Mouse (Mus musculus) small intestine, adult 2 months (tissue): ENCODE results near the gene Notch1. TPM values are rescaled to one million over a fixed set of nuclear protein-coding genes. Genes with fewer than 3 reads are reported as not detected.

Experiments
- H3K27ac ChIP-seq: fragments of 200-500 bp; 2 replicates; pipeline ENCODE4 v1.5.1; 2012; ENCODE audit warnings: low read depth, low read length, control low read depth, inconsistent platforms; ENCODE audit not compliant: insufficient read depth
- H3K27me3 ChIP-seq: fragments of 200-500 bp; 2 replicates; pipeline ENCODE4 v1.6.1; 2012; ENCODE audit warnings: mild to moderate bottlenecking, moderate library complexity, low read length, inconsistent platforms; ENCODE audit not compliant: control insufficient read depth, insufficient read depth
- H3K36me3 ChIP-seq: fragments of 200-500 bp; 2 replicates; pipeline ENCODE4 v1.6.1; 2012; ENCODE audit warnings: mild to moderate bottlenecking, low read length, control low read depth, inconsistent platforms; ENCODE audit not compliant: control insufficient read depth, insufficient read depth
- H3K4me1 ChIP-seq: fragments of 200-500 bp; 2 replicates; pipeline ENCODE4 v1.6.1; 2012; ENCODE audit warnings: low read length, inconsistent platforms, mixed read lengths; ENCODE audit not compliant: control insufficient read depth, insufficient read depth, insufficient read length
- H3K4me3 ChIP-seq: fragments of 200-500 bp; 2 replicates; pipeline ENCODE4 v1.5.1; 2012; ENCODE audit warnings: low read depth, mild to moderate bottlenecking, control low read depth, inconsistent platforms, low read length, moderate library complexity
- CTCF ChIP-seq: fragments of 200-500 bp; IDR thresholded peaks from 2 replicates; pipeline ENCODE4 v1.5.1; 2012; ENCODE audit warnings: low read depth, mild to moderate bottlenecking, control low read depth, inconsistent platforms, low read length, moderate library complexity, mixed read lengths; ENCODE audit not compliant: insufficient replicate concordance, insufficient read length; ENCODE audit errors: extremely low read depth
- POLR2A ChIP-seq: fragments of 200-500 bp; IDR thresholded peaks from 2 replicates; pipeline ENCODE4 v1.6.1; 2012; ENCODE audit warnings: low read depth, mild to moderate bottlenecking, control low read depth, inconsistent platforms, low read length, moderate library complexity
- WGBS: fragments of 180-500 bp; shearing (Covaris S2); methylation state at CpG from one replicate; pipeline ENCODE4 v1.1.7; 2018; 5-methylcytosine and 5-hydroxymethylcytosine counted together
- polyA plus RNA-seq: library from polyadenylated mRNA; depleted of rRNA; stranded (reverse); fragments of >200 nt; gene quantifications from 2 replicates; pipeline ENCODE4 v1.2.3, GENCODE M21; 2012

The Notch1 gene
- polyA plus RNA-seq, 1 experiment = 19.6 TPM

DNA sequence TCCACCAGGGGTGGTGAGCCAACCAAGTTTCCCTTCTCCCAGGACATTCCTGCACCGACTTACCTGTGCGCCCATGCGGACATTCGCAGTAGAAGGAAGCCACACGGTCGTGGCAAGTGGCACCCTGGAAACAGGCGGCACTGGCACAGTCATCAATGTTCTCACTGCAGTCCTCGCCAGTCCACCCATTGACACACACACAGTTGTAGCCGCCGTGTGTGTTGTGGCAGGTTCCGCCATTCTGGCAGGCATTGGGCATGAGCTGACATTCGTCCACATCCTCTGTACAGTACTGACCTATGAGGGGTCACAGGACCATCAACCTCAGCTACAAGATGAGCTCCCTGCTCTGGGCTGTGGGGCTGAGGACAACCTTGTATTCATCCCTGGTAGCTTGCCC lies 35.6 kb downstream of the Notch1 start:
- Histone ChIP-seq H3K27ac (no peak overlapping the region), H3K4me3 (no peak overlapping the region), H3K27me3 (no peaks in the 10 kb centered on the region), H3K36me3 (peaks cover 46% of the 10 kb centered on the region), H3K4me1 (peaks cover 44% of the 10 kb centered on the region)
- TF ChIP-seq CTCF (no peak), POLR2A (no peak)
- 93% methylated on average over 12 of the region's 12 CpGs for WGBS

DNA sequence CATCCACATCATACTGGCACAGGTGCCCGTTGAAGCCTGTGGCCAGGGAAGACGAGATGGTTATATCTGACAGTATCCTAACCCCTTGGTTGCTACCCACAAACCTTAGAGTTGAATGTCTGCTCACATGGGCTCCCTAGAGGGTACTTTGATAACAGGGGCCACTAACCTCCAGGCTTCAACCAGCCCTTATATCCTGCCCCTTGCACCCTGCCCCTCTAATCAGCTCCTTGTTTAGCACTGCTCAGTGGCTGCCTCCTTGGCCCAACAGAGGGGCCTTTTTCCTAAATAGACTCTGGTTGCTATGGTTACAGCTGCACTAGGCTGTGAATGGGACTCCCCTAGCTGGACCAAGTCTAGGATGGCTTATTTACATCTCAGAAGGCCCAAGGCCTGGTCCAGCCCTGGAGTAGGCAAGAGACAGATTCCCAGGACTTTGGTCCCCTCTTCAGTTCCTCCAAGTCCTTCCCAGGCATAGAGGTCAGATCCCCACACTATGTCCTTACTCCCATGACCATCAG lies 37.7 kb downstream of the Notch1 start:
- Histone ChIP-seq H3K36me3 (peaks cover 53% of the 10 kb centered on the region), H3K27ac (no peak overlapping the region), H3K27me3 (no peaks in the 10 kb centered on the region), H3K4me1 (peaks cover 30% of the 10 kb centered on the region), H3K4me3 (no peak overlapping the region)
- 87% methylated on average over 2 of the region's 2 CpGs for WGBS
- TF ChIP-seq POLR2A (no peak), CTCF (no peak)

DNA sequence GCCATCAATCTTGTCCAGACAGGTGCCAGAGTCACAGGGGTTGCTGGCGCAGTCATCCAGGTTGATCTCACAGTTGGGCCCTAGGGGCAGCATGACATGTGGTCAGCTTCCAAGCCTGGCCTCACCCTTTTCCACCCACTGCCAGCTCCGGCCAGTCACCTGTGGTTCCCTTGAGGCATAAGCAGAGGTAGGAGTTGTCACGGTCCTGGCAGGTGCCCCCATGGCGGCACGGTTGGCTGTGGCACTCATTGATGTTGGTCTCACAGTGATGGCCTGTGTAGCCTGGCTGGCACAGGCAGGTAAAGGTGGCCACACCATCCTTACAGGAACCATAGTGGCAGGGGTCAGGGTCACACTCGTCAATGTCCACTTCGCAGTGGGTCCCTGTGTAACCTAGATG lies 38.6 kb downstream of the Notch1 start:
- peaks cover 60% of the 10 kb centered on the region for H3K36me3 ChIP-seq
- H3K27ac ChIP-seq = no peak overlapping the region
- no peaks in the 10 kb centered on the region for H3K27me3 ChIP-seq
- H3K4me1 ChIP-seq = peaks cover 21% of the 10 kb centered on the region
- 96% methylated on average over 7 of the region's 7 CpGs for WGBS
- H3K4me3 ChIP-seq = no peak overlapping the region
- TF ChIP-seq CTCF (no peak), POLR2A (no peak)

DNA sequence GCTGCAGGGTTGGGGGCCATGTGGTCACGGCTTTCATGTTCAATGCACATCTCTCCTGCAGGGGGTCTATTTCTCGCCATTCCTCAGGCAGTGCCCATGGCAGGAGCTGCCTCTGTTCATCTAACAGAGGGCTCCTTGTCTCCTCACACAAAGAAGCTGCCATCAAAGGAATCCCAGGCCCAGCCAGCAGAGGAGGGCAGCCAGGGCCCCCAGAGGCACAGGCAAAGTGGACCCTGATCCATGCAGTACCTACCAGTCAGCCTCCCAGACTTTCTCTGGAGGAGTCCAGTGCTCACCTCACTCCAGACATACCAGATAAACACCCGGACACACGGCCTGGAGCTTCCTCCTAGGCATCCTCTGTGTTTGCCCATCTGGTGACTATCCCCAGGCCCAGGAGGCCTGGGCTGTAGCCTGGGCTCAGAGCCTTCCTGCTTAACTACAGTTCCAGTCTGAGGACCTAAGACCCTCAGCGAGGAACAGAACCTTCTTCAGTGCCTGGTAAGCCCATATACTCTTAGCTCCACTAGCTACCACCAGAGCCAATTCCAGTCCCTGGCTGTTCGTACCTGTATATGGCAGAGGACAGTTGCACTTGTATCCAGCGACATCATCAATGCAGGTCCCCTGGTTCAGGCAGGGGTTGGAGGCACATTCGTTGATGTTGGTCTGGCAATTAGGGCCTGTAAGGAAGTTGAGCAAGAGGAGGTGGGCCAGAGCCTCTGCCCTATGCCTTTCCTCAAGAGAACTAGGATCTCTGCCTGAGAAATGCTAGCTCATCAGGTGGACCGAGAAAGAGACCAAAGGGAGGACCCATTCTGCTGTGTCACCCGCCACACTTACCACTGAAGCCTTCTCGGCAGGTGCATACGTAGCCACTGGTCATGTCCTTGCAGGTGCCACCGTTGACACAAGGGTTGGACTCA lies 40.7 kb downstream of the Notch1 start:
- WGBS = 79% methylated on average over 13 of the region's 13 CpGs
- Histone ChIP-seq H3K4me1 (peaks cover 2% of the 10 kb centered on the region; the same call in 1 of the 2 replicates), H3K36me3 (peaks cover 71% of the 10 kb centered on the region), H3K27ac (peak overlapping the region; percentile 55), H3K4me3 (no peak overlapping the region), H3K27me3 (no peaks in the 10 kb centered on the region)
- no peak for TF ChIP-seq POLR2A
- no peak for TF ChIP-seq CTCF

DNA sequence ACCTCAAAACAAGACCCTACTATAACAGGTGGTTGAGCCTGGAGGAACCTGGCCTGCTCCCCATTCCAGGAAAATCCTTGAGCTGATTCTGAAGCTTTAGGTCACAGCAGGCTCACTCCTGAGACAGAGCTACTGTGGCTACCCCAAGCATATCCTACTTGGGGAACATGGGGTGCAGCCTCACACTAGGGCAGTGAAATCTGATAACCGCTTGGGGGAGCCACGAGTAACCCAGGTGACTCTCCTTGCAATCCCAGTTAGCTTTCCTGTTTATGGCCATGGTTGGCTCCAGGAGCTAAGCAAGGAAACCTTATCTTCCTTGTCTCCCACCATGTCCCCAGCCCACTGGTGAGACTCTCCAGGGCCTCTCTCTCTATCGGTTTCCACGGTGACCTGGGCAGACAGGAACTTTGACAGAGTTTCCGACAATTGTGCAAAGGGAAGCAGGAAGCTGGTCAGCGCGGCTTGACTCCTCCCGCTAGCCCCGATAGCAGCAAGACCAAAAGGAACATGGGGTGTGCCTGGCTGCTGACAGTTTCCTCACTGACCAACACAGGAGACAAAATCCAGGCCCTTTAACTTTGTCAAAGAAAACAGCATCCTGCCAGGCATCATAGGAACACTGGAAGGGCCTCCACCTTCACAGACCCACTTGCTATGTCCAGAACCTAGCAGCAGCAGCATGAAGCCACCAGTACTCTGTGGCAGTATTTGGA lies 41.5 kb downstream of the Notch1 start:
- H3K4me3 ChIP-seq = no peak overlapping the region
- H3K36me3 ChIP-seq = peaks cover 77% of the 10 kb centered on the region
- TF ChIP-seq CTCF (peak; percentile 26; the same call in 1 of the 2 replicates), POLR2A (no peak)
- peak overlapping the region; percentile 55 for H3K27ac ChIP-seq
- peaks cover 2% of the 10 kb centered on the region; the same call in 1 of the 2 replicates for H3K4me1 ChIP-seq
- 44% methylated on average over 9 of the region's 9 CpGs for WGBS
- no peaks in the 10 kb centered on the region for H3K27me3 ChIP-seq

DNA sequence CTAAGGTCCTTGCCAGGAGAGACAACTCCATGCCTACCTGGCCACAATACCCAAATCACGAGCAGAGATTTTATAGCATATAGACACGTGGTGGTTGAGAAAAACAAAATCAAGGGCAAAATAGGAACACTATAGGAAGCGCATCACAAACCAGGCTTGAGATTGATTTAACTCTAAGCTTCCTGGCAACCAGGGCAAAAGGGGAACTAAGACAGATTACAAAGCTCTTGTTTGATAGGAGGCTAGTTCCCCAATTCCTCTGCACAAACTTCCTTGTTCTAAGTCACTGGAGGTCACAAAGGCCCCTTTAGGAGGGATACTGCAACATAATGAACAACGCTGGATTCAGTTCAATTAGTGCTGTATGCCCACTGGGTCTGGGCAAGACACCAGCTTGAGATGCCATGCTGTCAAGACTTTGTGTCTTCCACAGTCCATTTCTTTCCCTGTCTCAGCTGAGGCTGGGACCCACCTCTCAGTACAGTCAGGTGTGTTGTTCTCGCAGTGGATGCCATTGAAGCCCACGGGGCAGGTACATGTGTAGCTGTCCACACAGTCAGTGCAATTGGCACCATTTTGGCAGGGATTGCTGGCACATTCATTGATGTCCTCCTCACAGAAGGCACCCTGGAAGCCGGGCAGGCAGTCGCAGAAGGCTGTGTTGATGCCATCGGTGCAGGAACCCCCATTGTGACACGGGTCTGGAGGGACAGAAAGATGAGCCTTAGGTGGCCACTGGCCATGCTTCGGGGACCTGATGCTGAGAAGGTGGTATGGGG lies 44.0 kb downstream of the Notch1 start:
- no peak overlapping the region for H3K27ac ChIP-seq
- WGBS = 79% methylated on average over 11 of the region's 11 CpGs

More for the DNA sequence above, 44.0 kb downstream of the Notch1 start:
- peaks cover 80% of the 10 kb centered on the region for H3K36me3 ChIP-seq
- TF ChIP-seq POLR2A (no peak), CTCF (no peak)
- H3K27me3 ChIP-seq = no peaks in the 10 kb centered on the region
- no peak overlapping the region for H3K4me3 ChIP-seq
- peaks cover 2% of the 10 kb centered on the region; the same call in 1 of the 2 replicates for H3K4me1 ChIP-seq
